Mouse (Mus musculus) heart, embryonic 14.5 days (tissue): Measurements from ENCODE around the gene Tnfsf15. TPM values are rescaled to one million over a fixed set of nuclear protein-coding genes. Genes with fewer than 3 reads are reported as not detected.

Source experiments
- ATAC-seq: fragments of 200-750 bp; cut with Nextera tagmentation; 2 replicates; pipeline ENCODE4 v1.8.0; 2017; ENCODE audit warnings: low read depth, moderate TSS enrichment; ENCODE audit not compliant: insufficient number of reproducible peaks, insufficient read depth, low FRiP score
- H3K27ac ChIP-seq, 2 experiments: fragments of 200-500 bp in 1 of 2; fragments of 300-500 bp in 1 of 2; sonication (generic) in 1 of 2; replicated peaks in 1 of 2; 2 replicates each; pipeline ENCODE4 v1.5.1; 2012 to 2014; ENCODE audit warnings: low read depth in 2 of 2, low read length in 2 of 2, control low read depth in 1 of 2, mild to moderate bottlenecking in 1 of 2, mixed read lengths in 1 of 2; ENCODE audit not compliant: control insufficient read depth in 1 of 2, insufficient read depth in 1 of 2
- H3K27me3 ChIP-seq: fragments of 300-500 bp; sonication (generic); 2 replicates; pipeline ENCODE4 v1.6.1; 2014; ENCODE audit warnings: mild to moderate bottlenecking, low read length, control low read depth; ENCODE audit not compliant: control insufficient read depth, insufficient read depth
- H3K36me3 ChIP-seq: fragments of 300-500 bp; sonication (generic); 2 replicates; pipeline ENCODE4 v1.6.1; 2014; ENCODE audit warnings: mild to moderate bottlenecking, control low read depth, low read length, mixed read lengths; ENCODE audit not compliant: control insufficient read depth, insufficient read depth
- H3K4me1 ChIP-seq, 2 experiments: fragments of 200-500 bp in 1 of 2; fragments of 300-500 bp in 1 of 2; sonication (generic) in 1 of 2; 2 replicates each; pipeline ENCODE4 v1.6.1; 2012 to 2014; ENCODE audit warnings: low read length in 2 of 2, control low read depth in 1 of 2, mixed read lengths in 1 of 2; ENCODE audit not compliant: control insufficient read depth in 2 of 2, insufficient read depth in 2 of 2
- H3K4me2 ChIP-seq: fragments of 300-500 bp; sonication (generic); 2 replicates; pipeline ENCODE4 v1.6.1; 2014; ENCODE audit warnings: mild to moderate bottlenecking, low read length
- H3K4me3 ChIP-seq, 2 experiments: fragments of 200-500 bp in 1 of 2; fragments of 300-500 bp in 1 of 2; sonication (generic) in 1 of 2; 2 replicates each; pipeline ENCODE4 v1.5.1; 2012 to 2014; ENCODE audit warnings: low read length in 2 of 2, mild to moderate bottlenecking in 2 of 2, control low read depth in 1 of 2, low read depth in 1 of 2, moderate library complexity in 1 of 2; ENCODE audit not compliant: control insufficient read depth in 1 of 2, insufficient read depth in 1 of 2
- H3K9ac ChIP-seq: fragments of 300-500 bp; sonication (generic); 2 replicates; pipeline ENCODE4 v1.6.1; 2014; ENCODE audit warnings: mild to moderate bottlenecking, low read length
- H3K9me3 ChIP-seq: fragments of 300-500 bp; sonication (generic); 2 replicates; pipeline ENCODE4 v1.6.1; 2016; ENCODE audit warnings: low read length, control low read depth; ENCODE audit not compliant: control insufficient read depth
- WGBS: fragments of 180-500 bp; shearing (Covaris S2); extraction: QIAGEN DNeasy Blood & Tissue Kit; methylation state at CpG from one replicate; pipeline ENCODE4 v1.1.7; 2014; 5-methylcytosine and 5-hydroxymethylcytosine counted together
- polyA plus RNA-seq: library from polyadenylated mRNA; unstranded; fragments of >200 nt; fragmentation: Nextera tagmentation; extraction: Ambion mirVana; gene quantifications from 2 replicates; pipeline ENCODE4 v1.2.1, GENCODE M21; 2014

Tnfsf15 gene
- polyA plus RNA-seq, 1 experiment from 2014 or later: not detected

GRCm38 (mm10) chr4:63753855-63754254, 8.9 kb upstream of the Tnfsf15 start:
- peaks cover 0 to 6% of the 10 kb centered on the region in 2 experiments; a peak in 2 of 4 replicates for H3K4me1 ChIP-seq
- no peaks in the 10 kb centered on the region for H3K36me3 ChIP-seq
- whole genome bisulfite sequencing: 76% methylated on average over 2 of the region's 2 CpGs
- ATAC-seq: no peak
- no peak overlapping the region for H3K27ac ChIP-seq
- H3K4me2 ChIP-seq: no peak overlapping the region
- no peak overlapping the region for H3K9ac ChIP-seq
- no peak overlapping the region for H3K4me3 ChIP-seq
- peaks cover 17% of the 10 kb centered on the region for H3K27me3 ChIP-seq
- H3K9me3 ChIP-seq: no peaks in the 10 kb centered on the region

- no peak overlapping the region for H3K4me3 ChIP-seq
- H3K36me3 ChIP-seq: no peaks in the 10 kb centered on the region
- H3K27me3 ChIP-seq: peaks cover 22% of the 10 kb centered on the region
- no peak overlapping the region for H3K27ac ChIP-seq
- H3K4me2 ChIP-seq: peak overlapping the region; percentile 33
- 31% methylated on average over 16 of the region's 16 CpGs for WGBS
- H3K9me3 ChIP-seq: no peaks in the 10 kb centered on the region
- peak; percentile 59; the same call in 1 of the 2 replicates for ATAC-seq
- no peak overlapping the region for H3K9ac ChIP-seq
- peaks cover 0 to 6% of the 10 kb centered on the region in 2 experiments; a peak in 2 of 4 replicates for H3K4me1 ChIP-seq
Measured at GRCm38 (mm10) chr4:63752687-63753523, 8.0 kb upstream of the Tnfsf15 start.

- WGBS: 60% methylated on average over 3 of the region's 3 CpGs
- H3K27ac ChIP-seq: no peak overlapping the region
- H3K9ac ChIP-seq: no peak overlapping the region
- H3K9me3 ChIP-seq: no peaks in the 10 kb centered on the region
- H3K4me1 ChIP-seq: peaks cover 9 to 10% of the 10 kb centered on the region in 2 experiments; a peak in 2 of 4 replicates
- no peak overlapping the region for H3K4me2 ChIP-seq
- ATAC-seq: no peak
- H3K36me3 ChIP-seq: no peaks in the 10 kb centered on the region
- no peak overlapping the region for H3K4me3 ChIP-seq
- peaks cover 25% of the 10 kb centered on the region for H3K27me3 ChIP-seq
Measured at GRCm38 (mm10) chr4:63748061-63748730, 3.3 kb upstream of the Tnfsf15 start.

- 35% methylated on average over 6 of the region's 6 CpGs for WGBS
- Histone ChIP-seq H3K4me2 (peak overlapping the region; percentile 24; the same call in 1 of the 2 replicates), H3K9me3 (no peaks in the 10 kb centered on the region), H3K4me1 (peaks cover 2 to 14% of the 10 kb centered on the region in 2 experiments; a peak in 1 of 4 replicates), H3K27ac (no peak overlapping the region), H3K36me3 (no peaks in the 10 kb centered on the region), H3K9ac (no peak overlapping the region), H3K27me3 (peaks cover 18% of the 10 kb centered on the region), H3K4me3 (no peak overlapping the region)
- ATAC-seq: no peak
Measured at GRCm38 (mm10) chr4:63745271-63745670, 358 bp upstream of the Tnfsf15 start.

- Histone ChIP-seq H3K36me3 (no peaks in the 10 kb centered on the region), H3K27ac (no peak overlapping the region), H3K9ac (no peak overlapping the region), H3K9me3 (no peaks in the 10 kb centered on the region), H3K4me1 (peaks cover 2 to 14% of the 10 kb centered on the region in 2 experiments; a peak in 1 of 4 replicates), H3K4me3 (no peak overlapping the region), H3K4me2 (no peak overlapping the region), H3K27me3 (peaks cover 10% of the 10 kb centered on the region)
- WGBS: 71% methylated on average over 1 of the region's 1 CpGs
- no peak for ATAC-seq
Measured at GRCm38 (mm10) chr4:63743660-63744059, 1.3 kb downstream of the Tnfsf15 start.

GRCm38 (mm10) chr4:63742763-63743371, 2.0 kb downstream of the Tnfsf15 start:
- ATAC-seq: no peak
- no peaks in the 10 kb centered on the region for H3K36me3 ChIP-seq
- H3K27me3 ChIP-seq: peaks cover 3% of the 10 kb centered on the region; the same call in 1 of the 2 replicates
- no peak overlapping the region for H3K4me2 ChIP-seq
- H3K9me3 ChIP-seq: no peaks in the 10 kb centered on the region
- no peak overlapping the region for H3K4me3 ChIP-seq
- H3K27ac ChIP-seq: no peak overlapping the region
- H3K9ac ChIP-seq: no peak overlapping the region
- WGBS: 87% methylated on average over 5 of the region's 5 CpGs
- peaks cover 2 to 14% of the 10 kb centered on the region in 2 experiments; a peak in 1 of 4 replicates for H3K4me1 ChIP-seq

GRCm38 (mm10) chr4:63742101-63742500, 2.8 kb downstream of the Tnfsf15 start:
- ATAC-seq: no peak
- Histone ChIP-seq H3K4me1 (peaks cover 2 to 14% of the 10 kb centered on the region in 2 experiments; a peak in 1 of 4 replicates), H3K27ac (no peak overlapping the region), H3K4me2 (no peak overlapping the region), H3K9me3 (no peaks in the 10 kb centered on the region), H3K27me3 (peaks cover 3% of the 10 kb centered on the region; the same call in 1 of the 2 replicates), H3K36me3 (no peaks in the 10 kb centered on the region), H3K4me3 (no peak overlapping the region), H3K9ac (no peak overlapping the region)
- WGBS: 46% methylated on average over 7 of the region's 7 CpGs
